Mouse (Mus musculus) testis, postnatal 14 days (tissue): ENCODE results near the gene Tecpr1.

ENCODE experiments used
- DNase-seq: peaks from one replicate; pipeline ENCODE4 v3.0.0; 2021; ENCODE audit warnings: low spot score

The Tecpr1 gene

GRCm38 (mm10) chr5:144169275-144169975, 54.0 kb downstream of the Tecpr1 start:
- DNase-seq, result no peak

- DNase-seq, result no peak
Observed at GRCm38 (mm10) chr5:144165756-144166155, 57.7 kb downstream of the Tecpr1 start.

GRCm38 (mm10) chr5:144162813-144163517, 60.5 kb downstream of the Tecpr1 start:
- DNase-seq, result peak; percentile 41

GRCm38 (mm10) chr5:144162080-144162812, 61.2 kb downstream of the Tecpr1 start:
- DNase-seq, result no peak

GRCm38 (mm10) chr5:144159137-144159536, 64.3 kb downstream of the Tecpr1 start:
- no peak for DNase-seq

GRCm38 (mm10) chr5:144158604-144159003, 64.8 kb downstream of the Tecpr1 start:
- peak; percentile 63 for DNase-seq

- DNase-seq, result no peak
Observed at GRCm38 (mm10) chr5:144154528-144154927, 68.9 kb downstream of the Tecpr1 start.

- DNase-seq, result no peak
Observed at GRCm38 (mm10) chr5:144151270-144151669, 72.1 kb downstream of the Tecpr1 start.

GRCm38 (mm10) chr5:144149530-144149929, 73.9 kb downstream of the Tecpr1 start:
- no peak for DNase-seq

GRCm38 (mm10) chr5:144146898-144147297, 76.5 kb downstream of the Tecpr1 start:
- no peak for DNase-seq
